Comparison of ENCODE assay signal across 8 mouse cellular contexts in the genomic region with DNA sequence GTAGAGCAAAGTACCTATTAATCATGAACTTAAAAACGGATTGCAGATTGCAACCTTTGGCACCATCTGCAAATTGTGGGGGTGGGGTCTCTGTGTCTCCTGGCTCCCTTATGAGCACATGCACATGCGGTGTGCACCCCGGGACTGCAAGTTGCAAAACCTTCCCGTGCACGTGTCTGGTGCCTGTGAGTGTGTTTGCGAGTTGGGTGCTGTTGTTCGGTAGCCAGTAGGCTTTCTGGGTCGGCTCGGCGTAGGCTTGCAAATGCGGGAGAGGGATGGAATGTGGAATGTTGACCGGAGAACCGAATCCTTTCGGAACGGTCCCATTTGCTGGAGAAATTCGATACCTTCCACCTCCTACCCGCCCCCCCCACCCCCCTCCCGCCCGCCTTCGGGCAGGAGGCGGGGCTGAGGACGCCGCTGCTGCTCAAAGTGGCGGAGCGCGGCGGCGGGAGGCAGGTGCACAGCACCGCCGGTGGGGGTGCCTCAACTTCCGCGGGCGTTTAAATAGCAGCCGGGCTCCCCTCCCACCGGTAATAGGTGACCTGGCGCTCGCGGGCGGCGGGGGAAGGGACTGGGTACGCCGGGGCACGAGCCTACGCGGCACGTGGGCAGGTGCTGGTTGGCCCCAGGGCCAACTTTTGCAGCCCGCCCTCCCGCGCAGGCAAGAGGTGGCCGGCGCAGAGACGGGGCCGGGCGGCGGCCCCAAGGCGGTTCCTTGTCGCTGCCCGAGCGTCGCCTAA. TPM values are rescaled to one million over a fixed set of nuclear protein-coding genes. Genes with fewer than 3 reads are reported as not detected.
DNase-seq lines count a peak whose midpoint lies in the region; ATAC-seq and TF ChIP-seq lines count a peak whose summit lies in the region.

No protein-coding gene starts in this region.

- H3K27me3 ChIP-seq in embryonic facial prominence, embryonic 11.5 days (ENCODE audit: control insufficient read depth, insufficient read depth, low read length), result no peaks in the 10 kb centered on the region
- H3K27me3 ChIP-seq in limb, embryonic 11.5 days (ENCODE audit: control insufficient read depth, insufficient read depth, low read length), result no peaks in the 10 kb centered on the region
- H3K27me3 ChIP-seq in midbrain, embryonic 12.5 days, result no peaks in the 10 kb centered on the region
- H3K27me3 ChIP-seq in small intestine, adult 2 months (ENCODE audit: control insufficient read depth, insufficient read depth, low read length), result no peaks in the 10 kb centered on the region

- H3K4me1 ChIP-seq in embryonic facial prominence, embryonic 11.5 days (ENCODE audit: control insufficient read depth, insufficient read depth, low read length), result peaks cover 2% of the 10 kb centered on the region; the same call in 1 of the 2 replicates
- peaks cover 5% of the 10 kb centered on the region; the same call in 1 of the 2 replicates for H3K4me1 ChIP-seq in limb, embryonic 11.5 days (ENCODE audit: control insufficient read depth, insufficient read depth, low read length)
- peaks cover 20% of the 10 kb centered on the region; the same call in 1 of the 2 replicates for H3K4me1 ChIP-seq in midbrain, embryonic 12.5 days
- H3K4me1 ChIP-seq in small intestine, adult 2 months (ENCODE audit: control insufficient read depth, insufficient read depth, insufficient read length, low read length), result no peaks in the 10 kb centered on the region; the same call in 1 of the 2 replicates

- peak; percentile 46 for ATAC-seq in embryonic facial prominence, embryonic 11.5 days (replicated peaks; ENCODE audit: insufficient number of reproducible peaks, low FRiP score, low TSS enrichment, low read depth)
- ATAC-seq in limb, embryonic 11.5 days (ENCODE audit: insufficient number of reproducible peaks, low FRiP score, low TSS enrichment, low read depth), result peak; percentile 61
- peak; percentile 36 for ATAC-seq in midbrain, embryonic 12.5 days (ENCODE audit: low FRiP score, low read depth)

- WGBS in embryonic facial prominence, embryonic 11.5 days, result 0% methylated on average over 38 of the region's 60 CpGs
- WGBS in limb, embryonic 11.5 days, result under 1% methylated on average over 55 of the region's 60 CpGs
- WGBS in midbrain, embryonic 12.5 days, result under 1% methylated on average over 55 of the region's 60 CpGs
- WGBS in small intestine, adult 2 months, result under 1% methylated on average over 60 of the region's 60 CpGs

- peak overlapping the region; percentile 83 for H3K9ac ChIP-seq in embryonic facial prominence, embryonic 11.5 days (replicated peaks; ENCODE audit: low read length)
- peak overlapping the region; percentile 87 for H3K9ac ChIP-seq in limb, embryonic 11.5 days (ENCODE audit: low read length)
- H3K9ac ChIP-seq in midbrain, embryonic 12.5 days (replicated peaks), result peak overlapping the region; percentile 92

- H3K9me3 ChIP-seq in embryonic facial prominence, embryonic 11.5 days (replicated peaks; ENCODE audit: control insufficient read depth, low read length), result no peaks in the 10 kb centered on the region
- H3K9me3 ChIP-seq in limb, embryonic 11.5 days (ENCODE audit: control insufficient read depth, low read length), result no peaks in the 10 kb centered on the region
- no peaks in the 10 kb centered on the region for H3K9me3 ChIP-seq in midbrain, embryonic 12.5 days

- peak; percentile 92 for DNase-seq in 3T3-L1 (ENCODE audit: low read depth, low spot score)
- peak; percentile 76 for DNase-seq in adrenal gland, postnatal 25 days
- DNase-seq in embryonic facial prominence, embryonic 11.5 days (ENCODE audit: low spot score), result peak; percentile 72
- DNase-seq in heart, adult 11 months, result peak; percentile 99
- peak; percentile 97 for DNase-seq in kidney, adult 11 months
- DNase-seq in limb, embryonic 11.5 days (ENCODE audit: low spot score), result peak; percentile 83

- H3K4me3 ChIP-seq in embryonic facial prominence, embryonic 11.5 days (ENCODE audit: low read depth, low read length), result peak overlapping the region; percentile 77
- peak overlapping the region; percentile 66 for H3K4me3 ChIP-seq in limb, embryonic 11.5 days (ENCODE audit: low read depth, low read length)
- peak overlapping the region; percentile 82 for H3K4me3 ChIP-seq in midbrain, embryonic 12.5 days
- H3K4me3 ChIP-seq in small intestine, adult 2 months (ENCODE audit: low read depth, low read length), result peak overlapping the region; percentile 96

- peak overlapping the region; percentile 91 for H3K27ac ChIP-seq in embryonic facial prominence, embryonic 11.5 days (replicated peaks; ENCODE audit: low read depth, low read length)
- peak overlapping the region; percentile 89 for H3K27ac ChIP-seq in limb, embryonic 11.5 days (replicated peaks; ENCODE audit: low read depth, low read length)
- H3K27ac ChIP-seq in midbrain, embryonic 12.5 days (replicated peaks), result peak overlapping the region; percentile 97
- H3K27ac ChIP-seq in small intestine, adult 2 months (ENCODE audit: insufficient read depth, low read depth, low read length), result peak overlapping the region; percentile 84

- TF ChIP-seq POLR2A in small intestine, adult 2 months (IDR thresholded peaks at IDR 0.05; ENCODE audit: low read depth, low read length), result peak; percentile 38; the same call in 1 of the 2 replicates

- peak overlapping the region; percentile 97 for H3K4me2 ChIP-seq in embryonic facial prominence, embryonic 11.5 days (ENCODE audit: low read depth, low read length)
- H3K4me2 ChIP-seq in limb, embryonic 11.5 days (ENCODE audit: low read depth, severe bottlenecking), result peak overlapping the region; percentile 94
- peak overlapping the region; percentile 84 for H3K4me2 ChIP-seq in midbrain, embryonic 12.5 days (replicated peaks)

- TF ChIP-seq CTCF in small intestine, adult 2 months (IDR thresholded peaks at IDR 0.05; ENCODE audit: extremely low read depth, insufficient read length, insufficient replicate concordance, low read depth, low read length), result no peak

- H3K36me3 ChIP-seq in embryonic facial prominence, embryonic 11.5 days (replicated peaks; ENCODE audit: control insufficient read depth, insufficient read depth, low read depth, low read length), result no peaks in the 10 kb centered on the region
- H3K36me3 ChIP-seq in limb, embryonic 11.5 days (ENCODE audit: control insufficient read depth, insufficient read depth, low read length), result no peaks in the 10 kb centered on the region
- H3K36me3 ChIP-seq in midbrain, embryonic 12.5 days, result no peaks in the 10 kb centered on the region
- no peaks in the 10 kb centered on the region for H3K36me3 ChIP-seq in small intestine, adult 2 months (ENCODE audit: control insufficient read depth, insufficient read depth, low read length)

RNA-seq across cellular contexts. Expression of a gene that starts 9.1 kb away (rescaled TPM):
- 50.1 and 56.5 TPM in 2 replicates for total RNA-seq in adrenal gland, postnatal 25 days (2021)
- polyA plus RNA-seq in embryonic facial prominence, embryonic 11.5 days (2014; fragmentation: Nextera tagmentation; extraction: Ambion mirVana), result 12.7 and 13.1 TPM in 2 replicates
- 13.7 and 13.8 TPM in 2 replicates for polyA plus RNA-seq in limb, embryonic 11.5 days (2014; fragmentation: Nextera tagmentation; extraction: Ambion mirVana)
- polyA plus RNA-seq in midbrain, embryonic 12.5 days (2016; fragmentation: Nextera tagmentation; extraction: Ambion mirVana), result 19.5 and 19.7 TPM in 2 replicates
- 8.1 and 18.5 TPM in 2 replicates for polyA plus RNA-seq in small intestine, adult 2 months (2012; rRNA removed)

Comparison
In these comparisons a context has a peak if more than half of its experiments do, and no peak if none do; other contexts are left out.
1. Peak in every context shown above with its lines: DNase-seq, ATAC-seq, H3K4me3 ChIP-seq and H3K27ac ChIP-seq.